Mouse (Mus musculus) cerebellum, adult 2 months (tissue): ENCODE data around the gene Gps1. TPM values are rescaled to one million over a fixed set of nuclear protein-coding genes. Genes with fewer than 3 reads are reported as not detected.

Experiments used
- DNase-seq, 2 experiments: peaks; one replicate each; pipeline ENCODE4 v3.0.0; 2021
- H3K27ac ChIP-seq: fragments of 200-500 bp; 2 replicates; pipeline ENCODE4 v1.5.1; 2012; ENCODE audit warnings: low read length, control low read depth, inconsistent platforms; ENCODE audit not compliant: insufficient read depth
- H3K27me3 ChIP-seq: fragments of 200-500 bp; 2 replicates; pipeline ENCODE4 v1.6.1; 2012; ENCODE audit warnings: inconsistent platforms, mild to moderate bottlenecking, low read length, moderate library complexity; ENCODE audit not compliant: control insufficient read depth, insufficient read depth
- H3K4me1 ChIP-seq: fragments of 200-500 bp; 2 replicates; pipeline ENCODE4 v1.6.1; 2011; ENCODE audit warnings: low read length; ENCODE audit not compliant: control insufficient read depth, insufficient read depth
- H3K4me3 ChIP-seq: fragments of 200-500 bp; replicated peaks from 2 replicates; pipeline ENCODE3; 2011; ENCODE audit warnings: mild to moderate bottlenecking, low read depth, low read length, control low read depth; ENCODE audit not compliant: insufficient read depth
- CTCF ChIP-seq: fragments of 200-500 bp; IDR thresholded peaks from 2 replicates; pipeline ENCODE4 v1.5.1; 2011; ENCODE audit warnings: low read depth, mild to moderate bottlenecking, control low read depth, low read length, moderate library complexity, borderline replicate concordance; ENCODE audit not compliant: insufficient read depth
- POLR2A ChIP-seq: fragments of 200-500 bp; IDR thresholded peaks from 2 replicates; pipeline ENCODE4 v1.6.1; 2011; ENCODE audit warnings: low read length, control low read depth, borderline replicate concordance; ENCODE audit not compliant: insufficient read depth
- WGBS: fragments of 180-500 bp; shearing (Covaris S2); methylation state at CpG from one replicate; pipeline ENCODE4 v1.1.7; 2018; 5-methylcytosine and 5-hydroxymethylcytosine counted together
- polyA plus RNA-seq: library from polyadenylated mRNA; depleted of rRNA; stranded (reverse); fragments of >200 nt; gene quantifications from 2 replicates; pipeline ENCODE4 v1.2.3, GENCODE M21; 2012

The Gps1 gene
- polyA plus RNA-seq, 1 experiment: 238 TPM

DNA sequence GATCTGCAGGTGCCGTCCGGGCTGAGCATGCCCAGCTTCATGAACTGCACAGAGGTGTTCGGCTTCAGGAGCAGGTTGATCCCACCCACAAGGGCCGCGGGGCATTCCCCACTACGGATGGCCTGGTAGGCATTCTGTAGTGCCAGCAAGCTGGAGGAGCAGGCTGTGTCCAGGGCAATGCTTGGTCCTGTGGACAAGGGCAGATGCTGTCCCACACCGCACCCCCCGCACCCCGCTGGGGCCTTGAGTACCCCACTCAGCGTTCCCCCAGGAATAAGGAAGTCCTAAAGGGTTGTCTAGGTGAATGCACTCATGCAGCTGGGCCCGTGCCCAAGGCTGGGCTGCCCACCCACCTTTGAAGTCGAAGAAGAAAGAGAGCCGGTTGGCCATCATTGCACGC is 36.5 kb downstream of the Gps1 start:
- H3K4me1 ChIP-seq: peaks cover 52% of the 10 kb centered on the region
- H3K27ac ChIP-seq: peak overlapping the region; percentile 17; the same call in 1 of the 2 replicates
- no peak overlapping the region for H3K4me3 ChIP-seq
- no peak for DNase-seq
- no peaks in the 10 kb centered on the region for H3K27me3 ChIP-seq
- WGBS: 55% methylated on average over 14 of the region's 14 CpGs
- TF ChIP-seq CTCF: no peak

DNA sequence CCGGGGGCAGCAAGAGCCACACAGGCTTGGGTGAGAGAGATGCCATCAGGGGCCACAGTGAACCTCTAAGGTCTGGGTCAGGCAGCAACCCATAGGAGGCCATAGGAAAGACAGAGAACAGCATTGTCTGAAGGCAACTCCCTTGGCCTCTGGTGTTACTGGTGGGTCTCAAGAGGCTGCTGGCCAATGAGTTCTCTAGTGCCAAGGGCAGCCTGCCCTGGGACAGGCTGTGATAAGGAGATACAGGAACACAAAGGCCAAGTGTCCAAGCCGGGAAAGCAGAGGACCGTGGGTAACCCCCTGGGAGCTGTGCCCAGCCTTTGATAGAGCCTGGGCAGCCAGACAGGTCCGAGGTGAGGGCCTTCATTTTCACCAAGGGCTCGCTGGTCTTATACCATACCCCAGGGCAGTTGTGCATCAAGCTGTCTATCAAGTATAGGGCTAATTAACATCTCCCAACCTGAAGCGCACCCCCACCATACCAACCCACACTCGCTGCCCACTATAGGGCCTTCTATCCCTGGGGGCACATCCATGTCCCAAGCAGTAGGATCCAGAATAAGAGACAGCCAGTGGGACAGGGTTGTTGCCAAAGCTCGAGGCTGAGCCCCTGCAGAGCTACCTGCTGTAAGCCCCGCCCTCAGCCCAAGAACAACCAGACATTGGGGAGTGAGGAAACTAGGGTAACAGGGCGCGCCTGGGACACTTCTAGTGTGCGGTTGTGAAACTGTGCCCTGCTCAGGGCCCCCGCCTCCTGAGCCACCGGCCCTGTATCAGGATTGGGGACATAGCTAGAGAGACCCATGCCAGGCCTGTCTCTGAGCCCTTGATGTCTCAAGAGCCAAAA is 37.2 kb downstream of the Gps1 start:
- Histone ChIP-seq H3K27me3 (no peaks in the 10 kb centered on the region), H3K27ac (no peak overlapping the region), H3K4me1 (peaks cover 53% of the 10 kb centered on the region), H3K4me3 (no peak overlapping the region)
- DNase-seq: no peak
- TF ChIP-seq CTCF (no peak), POLR2A (no peak)
- WGBS: 50% methylated on average over 14 of the region's 14 CpGs

DNA sequence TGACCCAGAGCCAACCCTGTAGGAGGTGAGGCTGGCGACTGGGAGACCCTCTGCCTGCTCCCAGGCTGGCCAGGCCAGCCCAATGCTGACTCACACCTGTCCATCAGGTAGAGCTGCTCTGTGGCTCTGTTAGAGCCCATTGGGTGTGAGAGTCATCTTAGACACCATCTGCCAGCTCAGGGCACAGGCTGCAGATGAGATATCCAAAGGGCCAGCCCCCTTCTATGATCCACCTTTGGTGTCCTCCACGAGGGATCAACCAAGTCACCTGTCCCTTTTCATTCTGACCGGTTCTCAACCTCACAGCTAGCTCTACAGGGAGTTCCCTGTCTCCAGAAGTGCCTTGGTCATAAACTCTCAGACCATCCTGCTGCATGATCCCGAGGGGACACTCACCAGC is 38.2 kb downstream of the Gps1 start:
- WGBS: 17% methylated on average over 4 of the region's 4 CpGs
- Histone ChIP-seq H3K4me3 (peak overlapping the region; percentile 75), H3K4me1 (peaks cover 53% of the 10 kb centered on the region), H3K27me3 (no peaks in the 10 kb centered on the region), H3K27ac (no peak overlapping the region)
- no peak for DNase-seq
- TF ChIP-seq POLR2A (no peak), CTCF (no peak)

DNA sequence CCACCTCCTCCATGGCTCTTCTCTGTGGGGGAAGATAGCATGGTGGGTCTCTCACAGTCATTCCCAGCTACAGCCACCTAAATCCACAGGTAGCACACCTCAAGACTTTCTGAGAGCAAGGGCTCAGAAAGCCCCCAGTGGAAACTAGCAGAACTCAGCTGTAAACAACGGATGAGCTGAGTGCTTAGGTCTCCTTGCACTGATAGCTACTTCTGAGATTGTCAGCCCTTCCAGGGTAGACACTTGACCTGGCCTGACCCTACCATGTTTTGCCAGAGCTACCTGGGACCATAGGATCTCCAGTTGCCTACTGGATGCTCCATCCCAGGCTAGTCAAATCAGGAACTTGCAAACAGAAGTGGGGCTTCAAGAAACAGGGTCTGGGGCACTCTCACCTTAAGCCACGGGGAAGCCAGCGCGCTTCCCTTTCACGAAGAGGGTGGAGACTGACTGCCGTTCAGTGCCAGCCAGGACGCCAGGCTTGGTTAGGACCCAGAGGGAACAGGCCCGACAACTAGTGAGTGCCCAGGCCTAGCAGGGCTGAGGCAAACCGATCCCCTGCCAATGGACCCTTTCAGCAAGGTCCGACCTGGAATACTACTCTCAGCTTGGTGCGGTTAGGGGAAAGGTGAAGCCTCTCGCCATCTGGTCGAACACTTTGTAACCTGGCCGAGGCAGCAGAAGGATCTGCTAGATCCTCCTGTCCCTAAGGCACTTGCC is 38.9 kb downstream of the Gps1 start:
- Histone ChIP-seq H3K4me1 (peaks cover 53% of the 10 kb centered on the region), H3K4me3 (peak overlapping the region; percentile 75), H3K27ac (peak overlapping the region; percentile 89), H3K27me3 (no peaks in the 10 kb centered on the region)
- no peak for TF ChIP-seq CTCF
- TF ChIP-seq POLR2A: no peak
- under 1% methylated on average over 14 of the region's 14 CpGs for WGBS
- no peak for DNase-seq

DNA sequence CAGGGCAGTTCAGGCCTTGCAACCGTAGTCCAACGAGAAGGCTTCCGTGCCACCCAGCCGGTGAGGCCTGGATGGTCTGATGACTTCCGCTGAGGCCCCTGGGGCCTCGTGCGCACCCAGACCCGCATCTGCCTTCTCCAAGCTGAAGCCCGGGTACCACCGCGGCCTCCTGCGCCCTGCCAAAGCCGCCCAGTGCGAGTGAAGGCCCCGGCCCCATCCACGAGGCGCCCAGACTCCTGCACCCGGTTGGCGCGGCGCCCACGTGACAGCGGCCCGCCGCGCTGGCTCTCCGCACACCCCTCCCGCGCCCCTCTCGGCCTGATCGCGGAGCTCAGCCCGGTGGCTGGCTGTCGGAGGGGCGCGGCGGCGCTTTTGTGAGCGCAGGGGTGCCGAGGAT is 39.5 kb downstream of the Gps1 start:
- Histone ChIP-seq H3K27ac (peak overlapping the region; percentile 89), H3K4me3 (peak overlapping the region; percentile 75), H3K4me1 (peaks cover 49% of the 10 kb centered on the region), H3K27me3 (no peaks in the 10 kb centered on the region)
- under 1% methylated on average over 40 of the region's 40 CpGs for WGBS
- DNase-seq: no peak
- no peak for TF ChIP-seq POLR2A
- TF ChIP-seq CTCF: no peak

DNA sequence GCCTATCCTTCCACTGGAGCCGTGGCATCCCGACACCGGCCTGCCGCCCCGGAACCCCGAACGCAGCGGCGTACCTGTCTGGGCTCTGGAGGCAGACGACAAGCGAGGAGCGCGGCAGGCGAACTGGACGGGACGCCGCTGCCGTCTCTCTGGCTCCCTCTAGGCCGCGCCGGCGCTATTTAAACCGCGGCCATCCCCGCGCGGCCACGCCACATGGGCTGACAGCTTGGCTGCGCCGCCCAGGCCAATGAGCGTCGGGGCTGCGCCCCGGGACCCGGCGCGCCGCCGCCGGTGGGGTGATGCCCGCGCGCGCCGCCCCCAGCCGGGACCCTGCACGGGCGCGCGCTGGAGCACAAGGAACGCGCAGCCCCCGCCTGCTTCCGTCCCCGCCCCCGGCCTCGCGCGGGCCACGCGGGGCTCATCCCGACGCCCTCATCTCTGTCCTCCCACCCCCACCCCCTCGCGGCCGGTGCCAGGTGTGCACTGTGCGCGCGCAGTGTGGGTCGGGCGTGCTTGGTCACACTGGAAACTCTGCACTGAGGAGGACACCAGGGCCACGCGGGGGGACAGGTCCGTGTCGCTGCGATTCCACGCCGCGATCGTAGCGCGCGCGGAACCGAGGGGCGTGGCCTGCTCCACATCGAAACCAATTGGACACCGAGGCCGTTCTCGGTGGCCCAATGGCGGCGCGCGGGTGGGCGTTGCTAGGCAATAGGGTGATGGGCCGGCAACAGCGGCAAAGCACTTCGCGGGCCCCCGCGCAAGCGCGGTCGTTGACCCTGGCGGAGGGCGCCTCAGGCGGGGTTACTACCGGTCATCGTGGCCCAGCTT is 40.1 kb downstream of the Gps1 start, which contains the start of gene Fasn:
Gene Fasn (minus strand): TSS at position 592 of the 831 bp plus-strand sequence.
- H3K4me3 ChIP-seq: peak within 1 kb of the TSS; percentile 97
- no peaks in the 10 kb centered on the region for H3K27me3 ChIP-seq
- peak; percentile 98 for DNase-seq
- H3K4me1 ChIP-seq: peaks cover 43% of the 10 kb centered on the region
- TF ChIP-seq CTCF: peak; percentile 22; the same call in 1 of the 2 replicates
- peak; percentile 97 for TF ChIP-seq POLR2A
- H3K27ac ChIP-seq: peak within 1 kb of the TSS; percentile 99
- WGBS: under 1% methylated on average over 107 of the region's 109 CpGs

DNA sequence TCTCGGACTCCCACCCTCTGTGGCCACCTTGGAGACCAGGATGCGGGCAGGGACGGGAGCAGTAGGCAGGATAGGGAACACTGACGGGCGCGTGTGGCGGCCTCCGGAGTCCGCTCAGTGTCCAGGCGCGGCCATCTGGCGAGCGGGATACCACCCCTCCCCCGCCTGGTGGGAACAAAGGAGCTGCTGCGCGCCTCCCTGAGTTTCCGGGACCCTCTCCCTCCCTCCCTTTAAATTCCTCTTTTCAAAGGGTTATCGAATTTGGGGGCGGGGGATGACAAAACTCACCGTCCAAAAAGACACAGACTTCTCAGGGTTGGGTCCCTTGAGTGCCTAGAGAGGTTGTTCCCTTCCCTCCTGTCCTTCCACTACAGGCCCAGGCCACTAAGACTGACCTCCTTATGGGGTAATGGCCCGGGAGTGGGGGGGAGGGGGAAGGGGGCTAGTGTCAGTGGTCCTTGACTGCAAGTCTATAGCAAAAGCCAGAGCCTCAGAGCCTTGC is 40.8 kb downstream of the Gps1 start:
- TF ChIP-seq CTCF (no peak), POLR2A (no peak)
- no peak for DNase-seq
- Histone ChIP-seq H3K27me3 (no peaks in the 10 kb centered on the region), H3K4me1 (peaks cover 37% of the 10 kb centered on the region), H3K27ac (peak overlapping the region; percentile 99), H3K4me3 (peak overlapping the region; percentile 97)
- WGBS: under 1% methylated on average over 21 of the region's 21 CpGs
